Mouse (Mus musculus) thymus, postnatal 4 days (tissue): ENCODE data around the gene Doc2b.

Source experiments
- DNase-seq: peaks from one replicate; pipeline ENCODE4 v3.0.0; 2021

Gene Doc2b

DNA sequence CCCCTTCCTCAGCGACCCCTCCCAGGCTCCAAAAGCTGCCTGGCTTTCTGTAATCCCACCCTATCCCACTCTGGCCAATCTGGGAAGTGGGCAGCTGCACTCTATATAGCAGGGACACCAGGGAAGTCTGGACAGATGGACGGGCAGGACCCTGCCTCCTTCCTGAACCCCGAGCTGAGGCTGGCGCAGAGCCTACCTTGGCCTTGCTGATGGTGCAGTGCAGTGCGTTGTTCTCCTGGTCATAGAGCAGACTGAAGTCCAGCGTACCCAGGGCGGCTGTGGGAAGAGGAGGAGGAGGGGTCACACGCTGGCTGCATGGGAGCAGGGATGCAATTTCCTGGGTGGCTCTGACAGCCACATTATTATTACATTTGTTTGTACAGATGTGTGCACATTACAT lies 10.0 kb downstream of the Doc2b start:
- DNase-seq: no peak

DNA sequence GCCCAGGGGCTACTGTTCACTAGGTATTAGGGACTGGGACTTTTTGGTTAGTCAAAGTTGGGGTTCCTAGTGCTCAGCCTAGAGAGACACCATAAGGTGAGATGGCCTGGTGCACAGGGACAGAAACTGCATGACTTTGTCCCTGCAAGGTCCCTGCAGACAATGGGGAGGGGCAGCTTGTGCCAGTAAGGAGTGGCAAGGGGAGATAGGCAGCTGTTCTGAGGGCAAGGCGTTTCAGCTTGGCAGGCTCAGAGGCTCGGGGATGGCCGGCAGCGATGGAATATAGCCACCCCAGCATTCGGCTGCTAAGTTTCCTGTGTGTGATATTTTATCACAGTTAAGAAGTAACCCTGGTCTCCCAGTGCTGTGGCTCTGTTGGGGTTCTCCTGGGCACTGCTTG lies 12.1 kb downstream of the Doc2b start:
- DNase-seq: no peak

- DNase-seq: peak; percentile 73
These were observed 13.9 kb downstream of the Doc2b start for GRCm38 (mm10) chr11:75781919-75782318.

- DNase-seq: no peak
These were observed 19.9 kb downstream of the Doc2b start for GRCm38 (mm10) chr11:75775919-75776318.

GRCm38 (mm10) chr11:75772562-75772961 lies 23.3 kb downstream of the Doc2b start:
- DNase-seq: peak; percentile 7

- peak; percentile 87 for DNase-seq
These were observed 26.6 kb downstream of the Doc2b start for GRCm38 (mm10) chr11:75769206-75769605.

- DNase-seq: no peak
These were observed 27.5 kb downstream of the Doc2b start for GRCm38 (mm10) chr11:75768091-75768989.

DNA sequence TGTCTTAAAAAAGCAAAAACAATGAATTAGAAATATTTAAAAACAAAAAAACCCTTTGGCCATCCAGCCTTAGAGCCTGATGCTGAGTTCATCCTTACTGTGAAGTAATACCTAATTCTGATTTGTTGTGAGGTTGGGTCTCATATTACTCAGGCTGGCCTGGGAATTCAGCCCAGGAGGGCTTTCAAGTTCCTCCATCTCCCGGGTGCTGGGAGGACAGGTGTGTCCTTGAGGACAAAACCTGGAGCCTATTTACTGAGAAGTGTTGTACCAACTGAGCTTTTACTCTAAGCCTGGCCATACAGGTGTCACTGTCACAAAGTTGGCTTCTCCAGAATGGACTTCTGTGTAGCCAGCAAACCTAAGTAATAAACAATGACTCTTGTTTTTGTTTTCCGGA lies 28.8 kb downstream of the Doc2b start:
- DNase-seq: no peak

DNA sequence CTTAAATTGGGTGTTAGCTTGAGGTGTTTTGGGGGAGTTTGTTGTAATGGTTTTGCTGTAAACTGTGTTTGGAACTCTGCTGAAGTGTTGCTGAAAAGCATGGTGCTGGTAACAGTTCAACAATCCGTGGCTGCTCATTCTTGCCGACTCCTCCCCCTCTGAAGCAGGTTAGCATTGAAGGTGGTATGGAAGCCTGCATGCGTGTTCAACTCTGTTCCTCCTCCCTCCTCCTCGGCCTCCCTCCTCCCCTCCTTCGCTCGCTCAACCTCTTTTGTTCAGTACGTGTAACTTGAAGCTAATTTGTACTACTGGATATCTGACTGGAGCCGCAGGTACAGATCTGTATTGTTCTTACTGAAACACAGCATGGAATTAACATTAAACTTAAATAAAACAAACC lies 30.7 kb downstream of the Doc2b start:
- no peak for DNase-seq

GRCm38 (mm10) chr11:75764521-75765023 lies 31.3 kb downstream of the Doc2b start:
- no peak for DNase-seq

GRCm38 (mm10) chr11:75762708-75763107 lies 33.1 kb downstream of the Doc2b start:
- no peak for DNase-seq

GRCm38 (mm10) chr11:75760785-75761184 lies 35.1 kb downstream of the Doc2b start:
- no peak for DNase-seq

DNA sequence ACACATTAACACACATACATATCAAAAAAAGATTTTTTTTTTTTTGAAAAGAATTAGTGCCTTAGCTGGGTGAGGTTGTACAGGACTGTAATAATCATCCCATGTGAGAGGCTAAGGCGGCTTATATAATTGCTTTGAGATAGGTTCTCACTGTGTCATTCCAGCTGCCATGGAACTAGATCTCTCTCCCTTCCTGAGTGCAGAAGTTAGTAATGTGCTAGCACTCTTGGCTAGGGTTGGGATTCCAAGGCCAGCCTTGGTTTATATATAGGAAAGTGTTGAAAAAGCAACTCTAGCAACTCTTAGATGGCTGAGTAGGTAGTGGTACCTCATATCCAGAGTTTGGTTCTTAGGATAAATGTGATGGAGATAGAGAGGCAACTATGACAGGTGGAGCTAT lies 37.3 kb downstream of the Doc2b start:
- DNase-seq: no peak

- DNase-seq: no peak
These were observed 39.2 kb downstream of the Doc2b start for GRCm38 (mm10) chr11:75756687-75757086.

GRCm38 (mm10) chr11:75751082-75751481 lies 44.8 kb downstream of the Doc2b start:
- no peak for DNase-seq

DNA sequence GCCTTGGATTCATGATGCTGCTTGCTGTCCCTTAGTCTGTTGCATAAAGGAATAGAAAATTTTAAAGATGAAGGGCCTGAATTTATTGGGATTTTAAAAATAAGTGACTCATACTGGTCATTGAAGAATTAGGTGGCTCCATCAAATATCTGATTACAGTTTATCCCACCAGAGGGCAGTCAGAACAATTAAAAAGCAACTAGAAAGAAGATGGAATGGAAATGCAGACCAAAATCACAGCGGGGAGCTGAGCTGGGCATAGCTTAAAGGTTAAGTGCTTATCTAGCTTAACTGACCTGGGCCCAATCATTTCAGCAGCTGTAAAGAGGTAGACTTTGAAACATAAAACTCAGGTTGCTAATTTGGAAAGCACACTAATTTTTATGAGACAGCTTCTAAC lies 45.3 kb downstream of the Doc2b start:
- DNase-seq: no peak

DNA sequence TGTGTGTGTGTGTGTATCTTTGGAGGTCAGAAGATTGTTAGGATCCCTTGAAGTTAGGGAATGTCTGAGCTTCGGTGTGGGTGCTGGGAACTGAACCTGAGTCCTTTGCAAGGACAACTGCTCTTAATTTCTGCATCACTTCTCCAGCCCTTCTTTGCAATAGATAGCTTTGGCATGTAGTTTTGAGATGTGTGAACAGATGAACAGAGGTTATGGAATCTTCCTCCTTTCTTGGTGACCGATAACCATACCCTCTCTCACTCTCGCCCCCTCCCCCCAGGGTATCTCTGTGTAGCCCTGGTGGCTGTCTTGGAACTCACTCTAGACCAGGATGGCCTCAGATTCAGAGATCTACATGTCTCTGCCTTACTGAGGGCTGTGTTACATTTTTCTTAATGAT lies 51.1 kb downstream of the Doc2b start:
- no peak for DNase-seq

GRCm38 (mm10) chr11:75741615-75742014 lies 54.2 kb downstream of the Doc2b start:
- no peak for DNase-seq

DNA sequence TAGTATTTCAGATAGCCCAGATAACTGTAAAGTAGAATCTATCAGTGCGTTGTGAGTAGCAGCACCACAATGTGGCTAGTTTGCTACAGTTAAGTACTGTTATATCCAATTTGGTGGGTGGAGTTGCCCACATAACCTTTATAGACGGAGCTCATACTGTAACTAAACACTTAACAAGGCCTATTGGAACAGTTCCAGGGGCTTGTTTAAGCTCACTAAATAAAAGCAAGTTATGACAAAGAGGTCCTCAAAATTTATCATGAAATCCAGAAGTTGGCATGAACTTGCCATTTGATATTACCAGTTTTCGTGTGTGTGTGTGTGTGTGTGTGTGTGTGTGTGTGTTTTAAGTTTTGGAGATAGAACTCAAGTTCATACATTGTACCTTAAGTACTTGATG lies 55.6 kb downstream of the Doc2b start:
- no peak for DNase-seq

GRCm38 (mm10) chr11:75738477-75738821 lies 57.4 kb downstream of the Doc2b start:
- DNase-seq: no peak

- no peak for DNase-seq
These were observed 57.9 kb downstream of the Doc2b start for GRCm38 (mm10) chr11:75737806-75738476.

- no peak for DNase-seq
These were observed 58.9 kb downstream of the Doc2b start for GRCm38 (mm10) chr11:75736978-75737377.

GRCm38 (mm10) chr11:75735462-75736252 lies 60.2 kb downstream of the Doc2b start:
- DNase-seq: no peak
